17 mouse cellular contexts compared by ENCODE assay signal in genomic region chr17:31858786-31859185, GRCm38 (mm10). TPM values are rescaled to one million over a fixed set of nuclear protein-coding genes. Genes with fewer than 3 reads are reported as not detected.
A peak's percentile ranks its signal among the peaks of the same experiment; 100 is the strongest.
DNase-seq lines count a peak whose midpoint lies in the region.
"Had no signal": no experiment of that assay in that cellular context is flagged by ENCODE, and none has a peak within 500 bp of the region (broad histone marks: within the 10 kb centered on the region; RNA-seq: fewer than 3 reads in every experiment).

No protein-coding gene starts in this region.

- H3K4me1 ChIP-seq in heart, embryonic 10.5 days, result peaks cover 52% of the 10 kb centered on the region

- H3K27me3 ChIP-seq in heart, embryonic 10.5 days (ENCODE audit: insufficient read depth, poor library complexity, severe bottlenecking), result no peaks in the 10 kb centered on the region
- H3K27me3 ChIP-seq: embryonic facial prominence, embryonic 15.5 days; hindbrain, embryonic 12.5 days had no signal

- H3K4me3 ChIP-seq in heart, embryonic 10.5 days, result no peak overlapping the region
- H3K4me3 ChIP-seq: embryonic facial prominence, embryonic 15.5 days; erythroblast, embryonic 14.5 days; forebrain, embryonic 10.5 days; hindbrain, embryonic 12.5 days had no signal

- H3K9me3 ChIP-seq in heart, embryonic 10.5 days, result no peaks in the 10 kb centered on the region
- H3K9me3 ChIP-seq: embryonic facial prominence, embryonic 15.5 days; forebrain, embryonic 10.5 days; hindbrain, embryonic 12.5 days had no signal

- DNase-seq in heart, embryonic 10.5 days (ENCODE audit: low spot score), result no peak
- DNase-seq in heart, postnatal 10 days, result no peak
- DNase-seq in MN1 (ENCODE audit: low spot score), result peak; percentile 38
- DNase-seq in induced T-regulatory cell, adult 2 months (ENCODE audit: low read depth), result peak; percentile 20
- no peak for DNase-seq in left cerebral cortex, adult 18-20 months (ENCODE audit: low spot score in 2 of 2)
- DNase-seq in cerebellum, postnatal 14 days, result no peak
- DNase-seq: adrenal gland, adult 8-10 months; cerebellum, adult 11-12 months; cerebellum, adult 9-10 months; cerebellum, postnatal 36 days; gastrocnemius, postnatal 14 days; heart, postnatal 14 days; kidney, adult 11 months had no signal

- peak overlapping the region; percentile 98; the same call in 1 of the 2 replicates for H3K27ac ChIP-seq in heart, embryonic 10.5 days
- H3K27ac ChIP-seq: embryonic facial prominence, embryonic 15.5 days; forebrain, embryonic 10.5 days; hindbrain, embryonic 12.5 days had no signal

- intact Hi-C loops in heart, postnatal 10 days (cut with DNase I), result no loop called here

- no peaks in the 10 kb centered on the region for H3K36me3 ChIP-seq in heart, embryonic 10.5 days
- H3K36me3 ChIP-seq: embryonic facial prominence, embryonic 15.5 days; hindbrain, embryonic 12.5 days had no signal

- 65% methylated on average over 2 of the region's 2 CpGs for WGBS in heart, embryonic 10.5 days

RNA-seq across cellular contexts. Expression of gene Sik1, which starts 3.2 kb away (rescaled TPM):
- 20.9 and 22.0 TPM in 2 replicates for polyA plus RNA-seq in heart, embryonic 10.5 days (2016; fragmentation: Nextera tagmentation; extraction: Ambion mirVana)
- 10 to 100 TPM; 33.6 to 45.9 TPM for total RNA-seq in heart, postnatal 10 days (2021)
- total RNA-seq in left cerebral cortex, adult 18-20 months (2021), result 10 to 100 TPM; 28.3 to 37.8 TPM

Comparison
In these comparisons a context has a peak if more than half of its experiments do, and no peak if none do; other contexts are left out.
1. DNase-seq: peak in MN1 (single experiment) and induced T-regulatory cell, adult 2 months (single experiment); none in heart, embryonic 10.5 days (single experiment), heart, postnatal 10 days (0 of 2), left cerebral cortex, adult 18-20 months (0 of 2) and cerebellum, postnatal 14 days (0 of 2).